Mouse (Mus musculus) myocyte (in vitro differentiated cells): ENCODE data around the gene Islr2.

Source experiments
- CEBPB ChIP-seq: IDR thresholded peaks from 2 replicates; pipeline ENCODE4 v1.6.1; 2011; ENCODE audit warnings: mild to moderate bottlenecking, moderate library complexity; ENCODE audit not compliant: poor library complexity, insufficient read depth, severe bottlenecking
- E2F4 ChIP-seq: IDR thresholded peaks from one replicate; pipeline ENCODE4 v1.6.1; 2011; ENCODE audit warnings: mild to moderate bottlenecking, control low read depth, moderate library complexity; ENCODE audit not compliant: insufficient read depth
- MAX ChIP-seq: IDR thresholded peaks from one replicate; pipeline ENCODE4 v1.6.1; 2011; ENCODE audit warnings: low read depth, mild to moderate bottlenecking, control low read depth
- MYOD1 ChIP-seq, 3 experiments: IDR thresholded peaks; one replicate each; pipeline ENCODE4 v1.6.1; 2011; ENCODE audit warnings: control low read depth in 2 of 3, low read depth in 2 of 3, mild to moderate bottlenecking in 2 of 3, moderate library complexity in 1 of 3; ENCODE audit not compliant: insufficient read length in 2 of 3, control insufficient read depth in 1 of 3
- POLR2A ChIP-seq: IDR thresholded peaks from one replicate; pipeline ENCODE4 v1.6.1; 2011; ENCODE audit warnings: low read depth, mild to moderate bottlenecking, control low read depth, moderate library complexity; ENCODE audit not compliant: insufficient read length
- REST ChIP-seq: IDR thresholded peaks from one replicate; pipeline ENCODE4 v1.6.1; 2011; ENCODE audit warnings: mild to moderate bottlenecking, control low read depth, moderate library complexity; ENCODE audit not compliant: insufficient read depth, insufficient read length
- TCF12 ChIP-seq: IDR thresholded peaks from one replicate; pipeline ENCODE4 v1.6.1; 2011; ENCODE audit warnings: mild to moderate bottlenecking, control low read depth; ENCODE audit not compliant: poor library complexity, insufficient read depth, severe bottlenecking
- TCF3 ChIP-seq: IDR thresholded peaks from one replicate; pipeline ENCODE4 v1.6.1; 2011; ENCODE audit warnings: low read depth, control low read depth; ENCODE audit not compliant: insufficient read length
- USF1 ChIP-seq: IDR thresholded peaks from one replicate; pipeline ENCODE4 v1.6.1; 2011; ENCODE audit warnings: low read depth, mild to moderate bottlenecking, control low read depth, moderate library complexity

DNA sequence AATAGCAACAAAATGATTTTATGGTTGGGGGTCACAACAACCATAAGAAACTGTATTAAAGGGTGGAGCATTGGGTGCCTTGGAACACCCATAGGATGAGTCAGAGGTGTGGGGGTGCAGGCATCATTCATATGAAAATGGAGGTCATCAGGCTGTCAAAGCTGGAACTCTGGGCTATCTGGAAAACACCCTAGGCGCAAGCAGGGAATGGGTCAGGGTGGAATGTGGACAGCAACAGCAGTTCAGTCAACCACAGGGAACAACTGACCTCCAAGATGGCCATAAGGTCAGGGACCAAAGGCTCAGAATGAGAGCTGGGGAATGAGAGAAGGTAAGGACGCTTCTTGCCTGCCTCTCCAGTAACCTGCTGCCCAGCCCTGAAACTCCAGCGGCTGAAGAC is 14.4 kb upstream of the Islr2 start:
- TF ChIP-seq POLR2A (no peak), TCF3 (no peak), MYOD1 (IDR thresholded peaks at IDR 0.05; ENCODE audit: control insufficient read depth in 1 of 3, insufficient read length in 2 of 3, low read depth in 2 of 3) (no peak), CEBPB (no peak), USF1 (no peak), TCF12 (no peak), MAX (no peak), E2F4 (no peak), REST (no peak)
